Mouse (Mus musculus) stomach, embryonic 15.5 days (tissue): ENCODE data around the gene Slco3a1. TPM values are rescaled to one million over a fixed set of nuclear protein-coding genes. Genes with fewer than 3 reads are reported as not detected.

Source experiments
- ATAC-seq: fragments of 200-750 bp; cut with Nextera tagmentation; 2 replicates; pipeline ENCODE4 v1.8.0; 2017; ENCODE audit warnings: low read depth, moderate number of reproducible peaks, moderate TSS enrichment; ENCODE audit not compliant: insufficient read depth, low FRiP score
- H3K27ac ChIP-seq: fragments of 300-500 bp; sonication (generic); 2 replicates; pipeline ENCODE4 v1.5.1; 2015; ENCODE audit warnings: mild to moderate bottlenecking, inconsistent platforms
- H3K27me3 ChIP-seq: fragments of 300-500 bp; sonication (generic); replicated peaks from 2 replicates; pipeline ENCODE4 v1.6.1; 2015; ENCODE audit warnings: inconsistent platforms
- H3K36me3 ChIP-seq: fragments of 300-500 bp; sonication (generic); 2 replicates; pipeline ENCODE4 v1.6.1; 2015; ENCODE audit warnings: inconsistent platforms
- H3K4me1 ChIP-seq: fragments of 300-500 bp; sonication (generic); 2 replicates; pipeline ENCODE4 v1.6.1; 2015; ENCODE audit warnings: inconsistent platforms
- H3K4me2 ChIP-seq: fragments of 300-500 bp; sonication (generic); 2 replicates; pipeline ENCODE4 v1.6.1; 2015; ENCODE audit warnings: mild to moderate bottlenecking, inconsistent platforms
- H3K4me3 ChIP-seq: fragments of 300-500 bp; sonication (generic); replicated peaks from 2 replicates; pipeline ENCODE4 v1.5.1; 2015; ENCODE audit warnings: inconsistent platforms
- H3K9ac ChIP-seq: fragments of 300-500 bp; sonication (generic); 2 replicates; pipeline ENCODE4 v1.6.1; 2015; ENCODE audit warnings: inconsistent platforms
- H3K9me3 ChIP-seq: fragments of 300-500 bp; sonication (generic); 2 replicates; pipeline ENCODE4 v1.6.1; 2016; ENCODE audit warnings: inconsistent platforms
- WGBS: fragments of 180-500 bp; shearing (Covaris S2); methylation state at CpG from one replicate; pipeline ENCODE4 v1.1.7; 2015; 5-methylcytosine and 5-hydroxymethylcytosine counted together
- polyA plus RNA-seq: library from polyadenylated mRNA; unstranded; fragments of >200 nt; fragmentation: Nextera tagmentation; extraction: Ambion mirVana; gene quantifications from 2 replicates; pipeline ENCODE4 v1.2.1, GENCODE M21; 2015

Slco3a1 gene
- polyA plus RNA-seq, 1 experiment from 2014 or later = 11.4 TPM

GRCm38 (mm10) chr7:74549013-74549582, 5.5 kb downstream of the Slco3a1 start:
- H3K27ac ChIP-seq = no peak overlapping the region
- H3K4me2 ChIP-seq = no peak overlapping the region
- 52% methylated on average over 6 of the region's 6 CpGs for WGBS
- no peaks in the 10 kb centered on the region for H3K9me3 ChIP-seq
- H3K9ac ChIP-seq = no peak overlapping the region
- H3K36me3 ChIP-seq = no peaks in the 10 kb centered on the region
- no peaks in the 10 kb centered on the region for H3K4me1 ChIP-seq
- no peak for ATAC-seq
- H3K4me3 ChIP-seq = no peak overlapping the region
- 0 out of 2 replicates have a peak, but pooled peaks cover 4% of the 10 kb centered on the region for H3K27me3 ChIP-seq

DNA sequence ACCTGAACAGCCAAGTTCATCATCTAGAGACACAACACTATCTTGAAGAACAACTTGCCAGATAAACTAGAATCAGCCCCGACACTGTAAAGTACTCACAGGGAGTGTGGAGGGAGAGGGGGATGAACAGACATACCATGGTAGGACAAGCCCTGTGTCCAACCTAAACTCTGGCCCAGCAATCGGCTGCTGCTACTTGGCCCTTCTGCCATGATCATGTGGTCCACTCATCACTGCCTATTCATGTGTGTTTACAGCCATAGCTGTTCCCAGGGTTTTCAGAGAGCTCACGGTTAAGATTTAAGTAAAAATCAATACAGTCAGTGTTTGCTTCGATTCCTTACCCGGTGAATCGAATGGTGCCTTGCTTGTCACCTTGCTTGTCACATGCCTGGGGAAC, 7.9 kb downstream of the Slco3a1 start:
- no peak overlapping the region for H3K9ac ChIP-seq
- no peaks in the 10 kb centered on the region for H3K9me3 ChIP-seq
- WGBS = 67% methylated on average over 6 of the region's 6 CpGs
- ATAC-seq = no peak
- no peaks in the 10 kb centered on the region for H3K36me3 ChIP-seq
- no peak overlapping the region for H3K4me2 ChIP-seq
- H3K27ac ChIP-seq = no peak overlapping the region
- no peaks in the 10 kb centered on the region for H3K4me1 ChIP-seq
- no peak overlapping the region for H3K4me3 ChIP-seq
- H3K27me3 ChIP-seq = no peaks in the 10 kb centered on the region

GRCm38 (mm10) chr7:74545498-74545990, 9.0 kb downstream of the Slco3a1 start:
- 78% methylated on average over 6 of the region's 6 CpGs for WGBS
- no peaks in the 10 kb centered on the region for H3K9me3 ChIP-seq
- no peak overlapping the region for H3K27ac ChIP-seq
- H3K9ac ChIP-seq = no peak overlapping the region
- H3K4me3 ChIP-seq = no peak overlapping the region
- no peak for ATAC-seq
- H3K36me3 ChIP-seq = no peaks in the 10 kb centered on the region
- H3K27me3 ChIP-seq = no peaks in the 10 kb centered on the region
- H3K4me1 ChIP-seq = no peaks in the 10 kb centered on the region
- no peak overlapping the region for H3K4me2 ChIP-seq

DNA sequence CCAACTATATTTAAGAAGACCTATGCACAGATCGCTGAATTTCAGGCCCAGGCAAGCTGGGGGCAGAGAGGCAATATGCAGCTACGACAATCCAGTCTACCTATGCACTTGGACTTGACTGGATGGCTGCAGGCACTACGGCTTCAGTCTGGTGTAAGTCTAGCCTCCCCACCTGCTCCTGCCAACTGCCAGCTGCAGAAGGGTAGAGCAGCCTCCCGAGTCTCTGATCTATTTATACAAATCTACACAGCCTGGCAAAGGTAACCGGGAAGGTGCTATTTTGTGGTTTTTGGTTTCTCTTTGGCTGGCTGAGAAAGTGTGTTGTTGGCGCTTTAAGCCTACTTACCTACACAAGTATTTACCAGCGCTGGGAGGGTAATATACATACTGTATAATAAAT, 10.3 kb downstream of the Slco3a1 start:
- Histone ChIP-seq H3K4me1 (no peaks in the 10 kb centered on the region), H3K9me3 (no peaks in the 10 kb centered on the region), H3K36me3 (no peaks in the 10 kb centered on the region), H3K27me3 (no peaks in the 10 kb centered on the region), H3K27ac (no peak overlapping the region), H3K9ac (no peak overlapping the region), H3K4me2 (no peak overlapping the region), H3K4me3 (no peak overlapping the region)
- ATAC-seq = no peak
- 75% methylated on average over 7 of the region's 7 CpGs for WGBS

GRCm38 (mm10) chr7:74541958-74542357, 12.6 kb downstream of the Slco3a1 start:
- Histone ChIP-seq H3K4me2 (no peak overlapping the region), H3K4me1 (no peaks in the 10 kb centered on the region), H3K36me3 (no peaks in the 10 kb centered on the region), H3K4me3 (no peak overlapping the region), H3K27me3 (no peaks in the 10 kb centered on the region), H3K9ac (no peak overlapping the region), H3K27ac (no peak overlapping the region), H3K9me3 (no peaks in the 10 kb centered on the region)
- no peak for ATAC-seq
- WGBS = 72% methylated on average over 4 of the region's 4 CpGs

DNA sequence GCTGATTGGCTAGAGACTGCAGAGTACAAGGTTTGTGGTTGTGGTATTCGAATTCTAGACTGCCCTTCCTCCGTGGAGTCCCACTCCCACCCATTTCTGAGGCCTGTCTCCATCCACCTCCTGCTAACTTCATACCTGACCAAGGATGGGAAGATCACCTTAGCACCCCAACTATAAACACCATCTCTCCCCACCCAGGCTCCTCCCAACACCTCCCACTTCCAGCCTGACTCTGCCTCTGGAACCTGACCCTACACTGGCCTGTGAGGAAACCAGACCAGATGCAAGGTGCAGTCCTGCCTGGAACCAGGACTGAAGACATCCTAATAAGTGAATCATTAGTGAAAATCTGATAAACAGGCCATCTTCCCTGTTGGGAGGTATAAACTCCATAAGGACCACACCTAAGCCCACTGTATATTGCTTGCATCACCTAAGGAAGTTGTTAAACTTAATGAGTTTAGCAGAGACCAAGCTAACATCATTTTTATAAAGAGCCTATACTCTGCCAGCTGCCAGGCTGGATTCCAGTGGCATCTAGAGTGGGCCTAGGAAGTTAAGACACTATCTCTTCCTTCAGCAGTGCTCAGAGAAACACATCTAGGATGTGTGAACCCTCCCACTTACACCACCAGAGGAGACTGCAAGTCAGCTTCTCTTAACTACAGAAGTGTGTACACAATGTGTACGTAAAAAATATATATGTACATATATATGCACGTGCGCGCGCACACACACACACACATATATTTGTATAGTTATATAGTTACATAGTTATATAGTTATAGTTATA, 13.5 kb downstream of the Slco3a1 start:
- WGBS = 90% methylated on average over 7 of the region's 7 CpGs
- H3K4me3 ChIP-seq = no peak overlapping the region
- H3K4me1 ChIP-seq = no peaks in the 10 kb centered on the region
- H3K27ac ChIP-seq = no peak overlapping the region
- ATAC-seq = no peak
- H3K9me3 ChIP-seq = no peaks in the 10 kb centered on the region
- H3K9ac ChIP-seq = no peak overlapping the region
- no peaks in the 10 kb centered on the region for H3K27me3 ChIP-seq
- H3K36me3 ChIP-seq = no peaks in the 10 kb centered on the region
- H3K4me2 ChIP-seq = no peak overlapping the region

DNA sequence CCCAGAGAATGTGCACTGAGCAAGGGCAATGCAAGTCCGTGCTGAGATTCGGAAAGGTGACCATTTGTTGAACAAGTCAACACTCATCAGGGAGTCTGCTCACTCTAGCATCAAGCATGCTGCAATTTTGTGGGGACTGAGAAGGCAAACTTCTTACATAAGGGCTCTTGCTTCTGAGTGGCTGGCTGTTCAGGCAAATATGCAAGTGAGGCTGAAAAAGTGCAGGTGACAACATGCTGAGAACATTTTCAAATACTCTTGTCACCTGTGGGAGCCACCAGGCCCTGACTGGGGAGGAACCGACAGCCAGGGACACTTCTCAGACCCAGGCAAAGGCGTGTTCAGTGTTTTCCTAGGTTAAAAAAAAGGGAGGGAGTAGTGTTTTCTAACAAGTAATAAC, 18.4 kb downstream of the Slco3a1 start:
- H3K4me3 ChIP-seq = no peak overlapping the region
- no peak overlapping the region for H3K27ac ChIP-seq
- H3K9me3 ChIP-seq = no peaks in the 10 kb centered on the region
- H3K4me1 ChIP-seq = no peaks in the 10 kb centered on the region
- WGBS = 73% methylated on average over 4 of the region's 4 CpGs
- no peaks in the 10 kb centered on the region for H3K36me3 ChIP-seq
- H3K27me3 ChIP-seq = no peaks in the 10 kb centered on the region
- H3K9ac ChIP-seq = no peak overlapping the region
- ATAC-seq = no peak
- no peak overlapping the region for H3K4me2 ChIP-seq

DNA sequence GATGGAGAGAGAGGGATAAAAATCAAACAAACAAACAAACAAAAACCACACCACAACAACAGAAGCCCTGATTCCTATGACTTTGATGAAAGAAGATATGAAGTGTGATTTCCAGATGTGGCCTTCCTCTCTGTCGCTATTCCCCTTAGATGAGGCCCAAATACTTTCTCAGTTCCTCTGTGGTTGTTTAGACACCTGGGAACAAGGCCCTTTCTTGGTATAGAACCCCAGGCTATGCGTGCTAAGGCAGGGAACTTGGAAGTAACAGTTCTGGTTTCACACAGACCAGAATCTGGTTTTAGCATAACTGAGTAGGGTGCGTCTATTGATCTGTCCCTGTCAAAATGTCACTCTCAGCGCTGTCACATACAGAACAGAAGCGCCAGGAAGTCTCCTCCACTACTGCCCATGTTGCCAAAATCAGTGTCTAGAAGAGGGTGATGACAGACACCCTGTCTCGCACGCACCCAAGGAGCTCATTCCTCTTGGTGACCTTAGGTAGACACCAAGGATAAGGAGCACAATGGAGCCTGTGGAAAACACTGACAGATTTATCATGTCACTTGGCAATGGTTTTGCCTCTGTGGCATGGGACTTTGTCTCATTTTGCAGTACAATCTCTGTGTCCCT, 23.0 kb downstream of the Slco3a1 start:
- Histone ChIP-seq H3K36me3 (no peaks in the 10 kb centered on the region), H3K27ac (no peak overlapping the region), H3K9me3 (no peaks in the 10 kb centered on the region), H3K4me1 (no peaks in the 10 kb centered on the region), H3K27me3 (no peaks in the 10 kb centered on the region), H3K9ac (no peak overlapping the region), H3K4me3 (no peak overlapping the region), H3K4me2 (no peak overlapping the region)
- ATAC-seq = no peak
- 83% methylated on average over 7 of the region's 7 CpGs for WGBS

DNA sequence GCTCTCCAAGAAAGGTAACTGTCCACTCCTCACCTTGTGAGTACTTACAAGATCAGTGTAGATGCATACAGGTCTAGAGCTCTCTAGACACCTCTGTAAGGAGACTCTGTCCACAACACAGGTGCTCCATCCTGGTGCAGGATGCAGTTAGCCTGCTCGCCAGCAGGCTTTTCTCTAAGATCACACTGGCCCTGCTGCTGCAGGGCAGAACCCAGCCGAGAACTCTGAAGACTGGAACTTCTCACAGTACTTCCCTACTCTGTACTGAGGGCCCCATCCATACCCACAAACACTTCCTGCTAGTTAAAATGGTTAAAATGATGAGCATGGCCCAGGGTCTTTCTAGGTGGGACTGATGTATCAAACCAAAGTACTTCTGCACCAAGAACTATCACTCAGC, 24.7 kb downstream of the Slco3a1 start:
- H3K4me3 ChIP-seq = no peak overlapping the region
- H3K4me2 ChIP-seq = no peak overlapping the region
- H3K27me3 ChIP-seq = no peaks in the 10 kb centered on the region
- no peaks in the 10 kb centered on the region for H3K36me3 ChIP-seq
- no peak overlapping the region for H3K27ac ChIP-seq
- no peak overlapping the region for H3K9ac ChIP-seq
- no peaks in the 10 kb centered on the region for H3K4me1 ChIP-seq
- WGBS = 72% methylated on average over 2 of the region's 2 CpGs
- no peak for ATAC-seq
- H3K9me3 ChIP-seq = no peaks in the 10 kb centered on the region

GRCm38 (mm10) chr7:74529183-74529757, 25.3 kb downstream of the Slco3a1 start:
- Histone ChIP-seq H3K4me1 (no peaks in the 10 kb centered on the region), H3K27me3 (no peaks in the 10 kb centered on the region), H3K4me2 (no peak overlapping the region), H3K9ac (no peak overlapping the region), H3K36me3 (no peaks in the 10 kb centered on the region), H3K4me3 (no peak overlapping the region), H3K9me3 (no peaks in the 10 kb centered on the region), H3K27ac (no peak overlapping the region)
- no peak for ATAC-seq
- WGBS = 43% methylated on average over 4 of the region's 4 CpGs

DNA sequence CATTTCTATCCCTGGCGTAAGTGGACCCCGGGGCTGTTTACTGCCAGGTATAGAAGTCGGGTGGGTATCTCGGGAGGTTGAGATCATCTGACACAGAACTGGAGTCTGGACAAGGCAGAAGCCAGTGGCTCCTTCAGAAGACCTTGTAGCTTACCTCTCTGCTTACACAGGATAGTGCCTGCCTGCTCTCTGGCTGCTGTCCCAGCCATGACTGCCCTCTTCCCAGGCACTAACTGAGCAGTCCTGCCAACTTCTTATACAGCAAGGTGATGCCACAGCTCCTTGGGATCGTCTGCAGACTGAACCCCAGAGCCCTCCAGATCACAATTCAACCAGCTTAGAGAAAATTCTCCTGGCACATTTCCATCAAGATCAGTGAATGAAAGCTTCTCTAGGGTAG, 26.4 kb downstream of the Slco3a1 start:
- ATAC-seq = no peak
- 74% methylated on average over 5 of the region's 5 CpGs for WGBS

GRCm38 (mm10) chr7:74527689-74528088, 26.9 kb downstream of the Slco3a1 start:
- no peak overlapping the region for H3K4me3 ChIP-seq
- H3K27me3 ChIP-seq = no peaks in the 10 kb centered on the region
- no peak overlapping the region for H3K27ac ChIP-seq
- no peak overlapping the region for H3K4me2 ChIP-seq
- H3K9ac ChIP-seq = no peak overlapping the region
- H3K4me1 ChIP-seq = no peaks in the 10 kb centered on the region
- H3K36me3 ChIP-seq = no peaks in the 10 kb centered on the region
- H3K9me3 ChIP-seq = no peaks in the 10 kb centered on the region
- WGBS = 78% methylated on average over 6 of the region's 6 CpGs
- ATAC-seq = no peak

More for the DNA sequence above, 26.4 kb downstream of the Slco3a1 start:
- H3K27me3 ChIP-seq = no peaks in the 10 kb centered on the region
- H3K4me1 ChIP-seq = no peaks in the 10 kb centered on the region
- no peaks in the 10 kb centered on the region for H3K36me3 ChIP-seq
- H3K9ac ChIP-seq = no peak overlapping the region
- no peak overlapping the region for H3K4me2 ChIP-seq
- no peak overlapping the region for H3K27ac ChIP-seq
- no peak overlapping the region for H3K4me3 ChIP-seq
- H3K9me3 ChIP-seq = no peaks in the 10 kb centered on the region
